Mouse (Mus musculus) olfactory bulb, adult 2 months (tissue): ENCODE data around the gene Gtf2ird1. TPM values are rescaled to one million over a fixed set of nuclear protein-coding genes. Genes with fewer than 3 reads are reported as not detected.

Experiments
- H3K27ac ChIP-seq: fragments of 200-500 bp; 2 replicates; pipeline ENCODE4 v1.5.1; 2012; ENCODE audit warnings: low read depth, low read length; ENCODE audit not compliant: insufficient read depth
- H3K4me1 ChIP-seq: fragments of 200-500 bp; 2 replicates; pipeline ENCODE4 v1.6.1; 2012; ENCODE audit warnings: low read length; ENCODE audit not compliant: control insufficient read depth, insufficient read depth
- H3K4me3 ChIP-seq: fragments of 200-500 bp; 2 replicates; pipeline ENCODE4 v1.5.1; 2012; ENCODE audit warnings: mild to moderate bottlenecking, low read depth, low read length, moderate library complexity; ENCODE audit not compliant: insufficient read depth
- CTCF ChIP-seq: fragments of 200-500 bp; IDR thresholded peaks from 2 replicates; pipeline ENCODE4 v1.5.1; 2012; ENCODE audit warnings: low read depth, mild to moderate bottlenecking, low read length, moderate library complexity; ENCODE audit not compliant: insufficient read depth
- POLR2A ChIP-seq: fragments of 200-500 bp; IDR thresholded peaks from 2 replicates; pipeline ENCODE4 v1.6.1; 2012; ENCODE audit warnings: mild to moderate bottlenecking, low read depth, low read length, moderate library complexity; ENCODE audit not compliant: insufficient read depth
- WGBS: fragments of 180-500 bp; shearing (Covaris S2); methylation state at CpG from one replicate; pipeline ENCODE4 v1.1.7; 2018; 5-methylcytosine and 5-hydroxymethylcytosine counted together
- polyA plus RNA-seq: library from polyadenylated mRNA; stranded (reverse); fragments of >200 nt; gene quantifications from 2 replicates; pipeline ENCODE4 v1.2.4, GENCODE M21; 2012; ENCODE audit warnings: low replicate concordance; ENCODE audit not compliant: missing spikeins, insufficient read depth, insufficient read length

The Gtf2ird1 gene
- polyA plus RNA-seq, 1 experiment = not detected

- Histone ChIP-seq H3K4me1 (peaks cover 61% of the 10 kb centered on the region), H3K27ac (no peak overlapping the region), H3K4me3 (no peak overlapping the region)
- WGBS = 39% methylated on average over 3 of the region's 3 CpGs
- TF ChIP-seq POLR2A (no peak), CTCF (no peak)
Observed at GRCm38 (mm10) chr5:134441105-134441504, 15.4 kb downstream of the Gtf2ird1 start.

- WGBS = 44% methylated on average over 12 of the region's 12 CpGs
- Histone ChIP-seq H3K4me1 (peaks cover 61% of the 10 kb centered on the region), H3K4me3 (no peak overlapping the region), H3K27ac (no peak overlapping the region)
- TF ChIP-seq CTCF (no peak), POLR2A (no peak)
Observed at GRCm38 (mm10) chr5:134440098-134440497, 16.4 kb downstream of the Gtf2ird1 start.

GRCm38 (mm10) chr5:134439481-134439880, 17.0 kb downstream of the Gtf2ird1 start:
- TF ChIP-seq CTCF = no peak
- TF ChIP-seq POLR2A = no peak
- WGBS = 97% methylated on average over 7 of the region's 7 CpGs
- Histone ChIP-seq H3K27ac (no peak overlapping the region), H3K4me1 (peaks cover 58% of the 10 kb centered on the region), H3K4me3 (no peak overlapping the region)

GRCm38 (mm10) chr5:134438676-134439425, 17.7 kb downstream of the Gtf2ird1 start:
- peaks cover 59% of the 10 kb centered on the region for H3K4me1 ChIP-seq
- no peak overlapping the region for H3K27ac ChIP-seq
- no peak for TF ChIP-seq CTCF
- no peak for TF ChIP-seq POLR2A
- WGBS = 92% methylated on average over 6 of the region's 6 CpGs
- no peak overlapping the region for H3K4me3 ChIP-seq

GRCm38 (mm10) chr5:134437459-134437827, 19.1 kb downstream of the Gtf2ird1 start:
- Histone ChIP-seq H3K4me1 (peaks cover 66% of the 10 kb centered on the region), H3K4me3 (no peak overlapping the region), H3K27ac (no peak overlapping the region)
- WGBS = 41% methylated on average over 14 of the region's 14 CpGs
- TF ChIP-seq CTCF (no peak), POLR2A (no peak)

GRCm38 (mm10) chr5:134436782-134437458, 19.6 kb downstream of the Gtf2ird1 start:
- TF ChIP-seq CTCF = no peak
- TF ChIP-seq POLR2A = no peak
- H3K27ac ChIP-seq = no peak overlapping the region
- H3K4me1 ChIP-seq = peaks cover 66% of the 10 kb centered on the region
- WGBS = 74% methylated on average over 13 of the region's 13 CpGs
- H3K4me3 ChIP-seq = no peak overlapping the region

GRCm38 (mm10) chr5:134435836-134436331, 20.6 kb downstream of the Gtf2ird1 start:
- Histone ChIP-seq H3K4me3 (no peak overlapping the region), H3K4me1 (peaks cover 65% of the 10 kb centered on the region), H3K27ac (no peak overlapping the region; the same call in 1 of the 2 replicates)
- no peak for TF ChIP-seq POLR2A
- no peak for TF ChIP-seq CTCF
- 29% methylated on average over 12 of the region's 12 CpGs for WGBS

GRCm38 (mm10) chr5:134433137-134433536, 23.4 kb downstream of the Gtf2ird1 start:
- Histone ChIP-seq H3K4me3 (no peak overlapping the region), H3K4me1 (peaks cover 47% of the 10 kb centered on the region), H3K27ac (no peak overlapping the region)
- TF ChIP-seq CTCF (no peak), POLR2A (no peak)
- 78% methylated on average over 10 of the region's 10 CpGs for WGBS

GRCm38 (mm10) chr5:134430087-134430486, 26.4 kb downstream of the Gtf2ird1 start:
- Histone ChIP-seq H3K4me3 (no peak overlapping the region), H3K4me1 (peaks cover 28% of the 10 kb centered on the region), H3K27ac (no peak overlapping the region)
- WGBS = 82% methylated on average over 4 of the region's 4 CpGs
- TF ChIP-seq POLR2A (no peak), CTCF (no peak)
